Mouse (Mus musculus) midbrain, embryonic 10.5 days (tissue): ENCODE measurements around the gene Ints5. TPM values are rescaled to one million over a fixed set of nuclear protein-coding genes. Genes with fewer than 3 reads are reported as not detected.

Source experiments
- DNase-seq: peaks from one replicate; pipeline ENCODE4 v3.0.0-alpha.2; 2017; ENCODE audit warnings: low spot score
- H3K27ac ChIP-seq: fragments of 300-500 bp; sonication (generic); replicated peaks from 2 replicates; pipeline ENCODE4 v1.5.1; 2016; ENCODE audit warnings: mild to moderate bottlenecking
- H3K27me3 ChIP-seq: fragments of 300-500 bp; sonication (generic); 2 replicates; pipeline ENCODE4 v1.6.1; 2016; ENCODE audit warnings: low read depth, mild to moderate bottlenecking; ENCODE audit not compliant: poor library complexity, severe bottlenecking
- H3K36me3 ChIP-seq: fragments of 300-500 bp; sonication (generic); 2 replicates; pipeline ENCODE4 v1.6.1; 2016; ENCODE audit warnings: mild to moderate bottlenecking, moderate library complexity
- H3K4me1 ChIP-seq: fragments of 300-500 bp; sonication (generic); 2 replicates; pipeline ENCODE4 v1.6.1; 2016
- H3K4me3 ChIP-seq: fragments of 300-500 bp; sonication (generic); 2 replicates; pipeline ENCODE4 v1.5.1; 2016; ENCODE audit warnings: mild to moderate bottlenecking, moderate library complexity
- H3K9me3 ChIP-seq: fragments of 300-500 bp; sonication (generic); replicated peaks from 2 replicates; pipeline ENCODE4 v1.6.1; 2016; ENCODE audit warnings: mild to moderate bottlenecking
- WGBS: fragments of 180-500 bp; shearing (Covaris S2); methylation state at CpG from one replicate; pipeline ENCODE4 v1.1.7; 2016; 5-methylcytosine and 5-hydroxymethylcytosine counted together
- microRNA-seq: library from miRNA; unstranded; fragments of <30 nt; microRNA quantifications from one replicate; pipeline ENCODE4, GENCODE M21; 2017
- polyA plus RNA-seq: library from polyadenylated mRNA; unstranded; fragments of >200 nt; fragmentation: Nextera tagmentation; extraction: Ambion mirVana; gene quantifications from 2 replicates; pipeline ENCODE4 v1.2.1, GENCODE M21; 2016

The Ints5 gene
- polyA plus RNA-seq, 1 experiment from 2014 or later, result 56.7 TPM

GRCm38 (mm10) chr19:8942276-8942964 is 49.6 kb downstream of the Ints5 start:
- under 1% methylated on average over 46 of the region's 46 CpGs for WGBS
- peaks cover 65% of the 10 kb centered on the region for H3K36me3 ChIP-seq
- no peak for DNase-seq

GRCm38 (mm10) chr19:8943047-8943446 is 50.2 kb downstream of the Ints5 start:
- no peak for DNase-seq
- 70% methylated on average over 2 of the region's 2 CpGs for WGBS
- Histone ChIP-seq H3K27me3 (no peaks in the 10 kb centered on the region), H3K27ac (peak overlapping the region; percentile 98; the same call in 1 of the 2 replicates), H3K4me3 (peak overlapping the region; percentile 97), H3K36me3 (peaks cover 65% of the 10 kb centered on the region), H3K4me1 (peaks cover 34% of the 10 kb centered on the region), H3K9me3 (no peaks in the 10 kb centered on the region)

More at GRCm38 (mm10) chr19:8942276-8942964, 49.6 kb downstream of the Ints5 start:
- H3K4me3 ChIP-seq, result peak overlapping the region; percentile 97
- H3K27ac ChIP-seq, result peak overlapping the region; percentile 98
- H3K9me3 ChIP-seq, result no peaks in the 10 kb centered on the region
- no peaks in the 10 kb centered on the region for H3K27me3 ChIP-seq
- H3K4me1 ChIP-seq, result peaks cover 34% of the 10 kb centered on the region

- Histone ChIP-seq H3K27me3 (no peaks in the 10 kb centered on the region), H3K9me3 (no peaks in the 10 kb centered on the region), H3K36me3 (peaks cover 65% of the 10 kb centered on the region), H3K4me3 (peak overlapping the region; percentile 97), H3K27ac (peak overlapping the region; percentile 38; the same call in 1 of the 2 replicates), H3K4me1 (peaks cover 34% of the 10 kb centered on the region)
- DNase-seq, result no peak
- WGBS, result 84% methylated on average over 5 of the region's 5 CpGs
Measured at GRCm38 (mm10) chr19:8944062-8944461, 51.3 kb downstream of the Ints5 start.

GRCm38 (mm10) chr19:8944750-8945149 is 51.9 kb downstream of the Ints5 start:
- peak; percentile 61 for DNase-seq
- Histone ChIP-seq H3K36me3 (peaks cover 68% of the 10 kb centered on the region), H3K27me3 (no peaks in the 10 kb centered on the region), H3K27ac (0 out of 2 replicates have a peak overlapping the region, but pooled peaks have one; percentile 10), H3K9me3 (no peaks in the 10 kb centered on the region), H3K4me1 (peaks cover 34% of the 10 kb centered on the region), H3K4me3 (peak overlapping the region; percentile 5; the same call in 1 of the 2 replicates)
- WGBS, result 70% methylated on average over 5 of the region's 5 CpGs

GRCm38 (mm10) chr19:8945251-8945650 is 52.4 kb downstream of the Ints5 start:
- peaks cover 72% of the 10 kb centered on the region for H3K36me3 ChIP-seq
- H3K27ac ChIP-seq, result 0 out of 2 replicates have a peak overlapping the region, but pooled peaks have one; percentile 10
- H3K4me1 ChIP-seq, result peaks cover 34% of the 10 kb centered on the region
- 88% methylated on average over 6 of the region's 6 CpGs for WGBS
- DNase-seq, result no peak
- no peaks in the 10 kb centered on the region for H3K27me3 ChIP-seq
- no peaks in the 10 kb centered on the region for H3K9me3 ChIP-seq
- peak overlapping the region; percentile 5; the same call in 1 of the 2 replicates for H3K4me3 ChIP-seq

- no peak overlapping the region for H3K27ac ChIP-seq
- H3K36me3 ChIP-seq, result peaks cover 89% of the 10 kb centered on the region
- 95% methylated on average over 7 of the region's 7 CpGs for WGBS
- no peak overlapping the region for H3K4me3 ChIP-seq
- no peak for DNase-seq
- peaks cover 22% of the 10 kb centered on the region for H3K4me1 ChIP-seq
- H3K27me3 ChIP-seq, result no peaks in the 10 kb centered on the region
- H3K9me3 ChIP-seq, result no peaks in the 10 kb centered on the region
Measured at GRCm38 (mm10) chr19:8946929-8947328, 54.1 kb downstream of the Ints5 start.

Small RNA genes lying within 50 kb of the gene (microRNA-seq; reads per million reads assigned to microRNA genes)
- gene Mir5136, result not detected

Other genes with a start within 250 kb of the Ints5 start
- not detected in 2 replicates for gene Chrm1, start 229.2 kb upstream of the Ints5 start, polyA plus RNA-seq
- gene Slc3a2, start 169.6 kb upstream of the Ints5 start, polyA plus RNA-seq, result 139 and 144 TPM in 2 replicates
- 105 and 121 TPM in 2 replicates for gene Wdr74, start 157.2 kb upstream of the Ints5 start, polyA plus RNA-seq
- 3.2 and 3.3 TPM in 2 replicates for gene 1700092M07Rik, start 152.3 kb upstream of the Ints5 start, polyA plus RNA-seq
- 94.9 and 103 TPM in 2 replicates for gene Stx5a, start 151.6 kb upstream of the Ints5 start, polyA plus RNA-seq
- 253 and 282 TPM in 2 replicates for gene Nxf1, start 135.9 kb upstream of the Ints5 start, polyA plus RNA-seq
- gene Tmem223, start 122.0 kb upstream of the Ints5 start, polyA plus RNA-seq, result 189 and 205 TPM in 2 replicates
- gene Tmem179b, start 118.5 kb upstream of the Ints5 start, polyA plus RNA-seq, result 50.0 and 55.2 TPM in 2 replicates
- 47.5 and 47.6 TPM in 2 replicates for gene Taf6l, start 106.6 kb upstream of the Ints5 start, polyA plus RNA-seq
- 169 and 176 TPM in 2 replicates for gene Polr2g, start 94.4 kb upstream of the Ints5 start, polyA plus RNA-seq
- gene Zbtb3, start 90.5 kb upstream of the Ints5 start, polyA plus RNA-seq, result 7.5 and 7.8 TPM in 2 replicates
- gene Ttc9c, start 73.7 kb upstream of the Ints5 start, polyA plus RNA-seq, result 69.0 and 74.5 TPM in 2 replicates
- 4.3 and 4.4 TPM in 2 replicates for gene Hnrnpul2, start 73.0 kb upstream of the Ints5 start, polyA plus RNA-seq
- gene AC129217.1, start 63.2 kb upstream of the Ints5 start, polyA plus RNA-seq, result not detected in 2 replicates
- gene Bscl2, start 55.5 kb upstream of the Ints5 start, polyA plus RNA-seq, result 55.2 and 63.4 TPM in 2 replicates
- 60.0 and 104 TPM in 2 replicates for gene Gng3, start 53.8 kb upstream of the Ints5 start, polyA plus RNA-seq
- 0.57 TPM in 2 replicates for gene Lrrn4cl, start 42.2 kb upstream of the Ints5 start, polyA plus RNA-seq
- 203 and 205 TPM in 2 replicates for gene Ubxn1, start 21.5 kb upstream of the Ints5 start, polyA plus RNA-seq
- gene Uqcc3, start 12.1 kb upstream of the Ints5 start, polyA plus RNA-seq, result 58.2 and 61.1 TPM in 2 replicates
- gene Lbhd1, start 9.3 kb upstream of the Ints5 start, polyA plus RNA-seq, result 110 and 133 TPM in 2 replicates
- not detected in 2 replicates for gene Gm49403, start 9.1 kb upstream of the Ints5 start, polyA plus RNA-seq
- 134 and 159 TPM in 2 replicates for gene 1810009A15Rik, start 4.2 kb upstream of the Ints5 start, polyA plus RNA-seq
- 0.17 TPM in 1 of 2 replicates, not detected in the other for gene Gm49416, start 4.1 kb upstream of the Ints5 start, polyA plus RNA-seq
- 118 and 120 TPM in 2 replicates for gene Ganab, start 5.1 kb downstream of the Ints5 start, polyA plus RNA-seq
- 58.7 and 64.0 TPM in 2 replicates for gene B3gat3, start 27.4 kb downstream of the Ints5 start, polyA plus RNA-seq
- gene Rom1, start 36.4 kb downstream of the Ints5 start, polyA plus RNA-seq, result 3.5 and 4.2 TPM in 2 replicates
- 22.9 and 23.5 TPM in 2 replicates for gene Eml3, start 36.5 kb downstream of the Ints5 start, polyA plus RNA-seq
- 178 and 191 TPM in 2 replicates for gene Mta2, start 48.9 kb downstream of the Ints5 start, polyA plus RNA-seq
- gene Tut1, start 60.8 kb downstream of the Ints5 start, polyA plus RNA-seq, result 36.5 and 40.2 TPM in 2 replicates
- 438 and 514 TPM in 2 replicates for gene Eef1g, start 74.0 kb downstream of the Ints5 start, polyA plus RNA-seq
- gene Ahnak, start 96.3 kb downstream of the Ints5 start, polyA plus RNA-seq, result 6.6 and 8.8 TPM in 2 replicates
- gene Scgb1a1, start 195.0 kb downstream of the Ints5 start, polyA plus RNA-seq, result not detected in 2 replicates
- 14.8 and 16.8 TPM in 2 replicates for gene Asrgl1, start 242.6 kb downstream of the Ints5 start, polyA plus RNA-seq